Mouse (Mus musculus): ENCODE results near the gene Slc9a1. TPM values are rescaled to one million over a fixed set of nuclear protein-coding genes. Genes with fewer than 3 reads are reported as not detected.

Gene Slc9a1
- polyA plus RNA-seq, 1 experiment, result 30.1 TPM

DNA sequence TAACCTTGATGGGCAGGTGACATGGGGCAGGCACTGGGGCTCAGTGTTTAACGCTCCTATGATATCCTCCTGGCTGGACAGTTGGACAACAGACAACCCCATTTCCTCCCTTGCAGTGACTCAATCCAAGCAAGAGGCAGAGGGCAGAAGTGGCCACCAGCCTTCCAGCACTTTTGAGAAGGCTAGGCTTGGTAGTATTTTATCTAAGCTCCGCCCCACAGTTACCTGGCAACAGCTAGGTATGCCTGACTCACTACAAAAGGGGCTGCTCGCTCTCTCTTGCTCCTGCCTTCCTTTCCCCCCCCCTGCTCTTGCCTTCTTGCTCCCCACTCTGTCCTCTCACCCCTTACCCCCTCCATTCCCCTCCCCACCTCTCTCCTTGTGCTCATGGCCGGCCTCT lies 91.9 kb downstream of the Slc9a1 start:
- no peaks in the 10 kb centered on the region for H3K4me1 ChIP-seq (ENCODE audit: control insufficient read depth, insufficient read depth, low read length)
- no peak for DNase-seq
- no peak for TF ChIP-seq POLR2A (IDR thresholded peaks at IDR 0.05; ENCODE audit: low read depth, low read length)
- no peak for TF ChIP-seq CTCF (conservative IDR thresholded peaks at IDR 0.05; ENCODE audit: insufficient read depth, insufficient read length, low read depth, low read length)

GRCm38 (mm10) chr4:133463184-133463583 lies 93.7 kb downstream of the Slc9a1 start:
- Histone ChIP-seq H3K27me3 (replicated peaks; ENCODE audit: control insufficient read depth, insufficient read depth, low read length) (no peaks in the 10 kb centered on the region), H3K36me3 (ENCODE audit: control insufficient read depth, insufficient read depth, low read length) (no peaks in the 10 kb centered on the region), H3K4me1 (ENCODE audit: control insufficient read depth, insufficient read depth, low read length) (no peaks in the 10 kb centered on the region), H3K4me3 (ENCODE audit: insufficient read depth, low read depth, low read length) (no peak overlapping the region), H3K27ac (ENCODE audit: insufficient read depth, low read depth, low read length) (no peak overlapping the region)
- TF ChIP-seq CTCF (conservative IDR thresholded peaks at IDR 0.05; ENCODE audit: insufficient read depth, insufficient read length, low read depth, low read length) (no peak), POLR2A (IDR thresholded peaks at IDR 0.05; ENCODE audit: low read depth, low read length) (no peak)
- peak; percentile 24 for DNase-seq
- WGBS, result 46% methylated on average over 6 of the region's 6 CpGs

More for the DNA sequence above, 91.9 kb downstream of the Slc9a1 start:
- 85% methylated on average over 4 of the region's 4 CpGs for WGBS
- Histone ChIP-seq H3K4me3 (ENCODE audit: insufficient read depth, low read depth, low read length) (no peak overlapping the region), H3K36me3 (ENCODE audit: control insufficient read depth, insufficient read depth, low read length) (no peaks in the 10 kb centered on the region), H3K27ac (ENCODE audit: insufficient read depth, low read depth, low read length) (no peak overlapping the region), H3K27me3 (replicated peaks; ENCODE audit: control insufficient read depth, insufficient read depth, low read length) (no peaks in the 10 kb centered on the region)

DNA sequence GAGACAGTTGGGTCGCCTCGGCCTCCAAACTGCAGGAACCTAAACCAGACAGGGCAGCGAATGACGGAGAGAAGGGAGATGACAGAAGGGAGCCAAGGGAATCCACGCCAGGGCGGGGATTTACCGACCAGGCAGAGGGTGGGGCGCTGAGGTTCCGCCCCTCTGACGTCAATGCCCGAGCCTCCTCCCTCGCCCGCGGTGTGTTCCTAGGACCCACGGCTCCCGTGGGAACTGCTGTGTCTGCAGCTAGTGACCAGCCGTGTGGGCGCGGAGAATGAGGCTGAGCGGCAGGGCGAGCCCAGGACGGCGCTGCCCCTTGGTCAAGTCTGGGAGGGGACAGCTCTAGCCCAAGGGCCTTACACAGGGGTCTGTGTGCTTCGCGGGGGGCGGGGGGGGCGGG lies 98.6 kb downstream of the Slc9a1 start:
- DNase-seq, result peak; percentile 89
- peak overlapping the region; percentile 52 for H3K4me3 ChIP-seq (ENCODE audit: insufficient read depth, low read depth, low read length)
- TF ChIP-seq CTCF (conservative IDR thresholded peaks at IDR 0.05; ENCODE audit: insufficient read depth, insufficient read length, low read depth, low read length) (no peak), POLR2A (IDR thresholded peaks at IDR 0.05; ENCODE audit: low read depth, low read length) (no peak)
- no peak overlapping the region for H3K27ac ChIP-seq (ENCODE audit: insufficient read depth, low read depth, low read length)
- WGBS, result 1% methylated on average over 27 of the region's 27 CpGs
- no peaks in the 10 kb centered on the region for H3K36me3 ChIP-seq (ENCODE audit: control insufficient read depth, insufficient read depth, low read length)
- H3K4me1 ChIP-seq (ENCODE audit: control insufficient read depth, insufficient read depth, low read length), result no peaks in the 10 kb centered on the region
- no peaks in the 10 kb centered on the region for H3K27me3 ChIP-seq (replicated peaks; ENCODE audit: control insufficient read depth, insufficient read depth, low read length)

GRCm38 (mm10) chr4:133469122-133469521 lies 99.6 kb downstream of the Slc9a1 start:
- Histone ChIP-seq H3K4me3 (ENCODE audit: insufficient read depth, low read depth, low read length) (no peak overlapping the region), H3K4me1 (ENCODE audit: control insufficient read depth, insufficient read depth, low read length) (no peaks in the 10 kb centered on the region), H3K36me3 (ENCODE audit: control insufficient read depth, insufficient read depth, low read length) (no peaks in the 10 kb centered on the region), H3K27ac (ENCODE audit: insufficient read depth, low read depth, low read length) (no peak overlapping the region), H3K27me3 (replicated peaks; ENCODE audit: control insufficient read depth, insufficient read depth, low read length) (no peaks in the 10 kb centered on the region)
- 32% methylated on average over 12 of the region's 12 CpGs for WGBS
- TF ChIP-seq POLR2A (IDR thresholded peaks at IDR 0.05; ENCODE audit: low read depth, low read length) (no peak), CTCF (conservative IDR thresholded peaks at IDR 0.05; ENCODE audit: insufficient read depth, insufficient read length, low read depth, low read length) (no peak)
- peak; percentile 40 for DNase-seq

DNA sequence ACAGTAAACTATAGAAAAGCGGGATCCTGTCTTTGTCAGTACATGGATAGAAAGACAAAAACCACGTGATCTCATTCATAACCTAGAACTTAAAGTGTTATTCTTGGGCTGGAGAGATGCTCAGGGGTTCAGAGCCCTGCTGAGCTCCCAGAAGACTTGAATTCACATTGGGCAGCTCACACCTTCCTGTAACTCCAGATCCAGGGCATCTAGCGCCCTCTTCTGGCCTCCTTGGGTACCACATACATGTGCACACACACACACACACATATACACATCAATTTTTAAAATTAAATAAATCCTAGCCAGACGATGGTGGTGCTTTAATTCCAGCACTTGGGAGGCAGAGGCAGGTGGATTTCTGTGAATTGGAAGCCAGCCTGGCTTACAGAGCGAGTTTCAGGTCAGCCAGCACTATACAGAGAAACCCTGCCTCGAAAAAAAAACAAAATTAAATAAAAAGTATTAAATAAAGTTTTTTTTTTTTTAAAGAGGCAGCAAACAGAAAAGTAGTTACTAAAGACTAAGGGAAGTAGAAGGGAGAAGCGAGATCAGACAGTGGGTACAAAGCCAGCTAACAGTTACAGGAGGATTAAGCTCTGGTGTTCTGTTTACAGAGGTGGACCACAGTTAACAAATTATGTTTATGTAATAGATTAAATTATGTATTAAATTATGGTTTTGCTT lies 101.8 kb downstream of the Slc9a1 start:
- no peaks in the 10 kb centered on the region for H3K36me3 ChIP-seq (ENCODE audit: control insufficient read depth, insufficient read depth, low read length)
- no peak overlapping the region for H3K27ac ChIP-seq (ENCODE audit: insufficient read depth, low read depth, low read length)
- no peak overlapping the region for H3K4me3 ChIP-seq (ENCODE audit: insufficient read depth, low read depth, low read length)
- H3K27me3 ChIP-seq (replicated peaks; ENCODE audit: control insufficient read depth, insufficient read depth, low read length), result no peaks in the 10 kb centered on the region
- WGBS, result 81% methylated on average over 7 of the region's 7 CpGs
- H3K4me1 ChIP-seq (ENCODE audit: control insufficient read depth, insufficient read depth, low read length), result no peaks in the 10 kb centered on the region
- TF ChIP-seq CTCF (conservative IDR thresholded peaks at IDR 0.05; ENCODE audit: insufficient read depth, insufficient read length, low read depth, low read length) (no peak), POLR2A (IDR thresholded peaks at IDR 0.05; ENCODE audit: low read depth, low read length) (no peak)
- DNase-seq, result no peak

Other genes with a start within 250 kb of the Slc9a1 start
- gene Wasf2, start 239.2 kb upstream of the Slc9a1 start, polyA plus RNA-seq (2012; rRNA removed), result 37.0 and 45.7 TPM in 2 replicates
- gene Cd164l2, start 157.6 kb upstream of the Slc9a1 start, polyA plus RNA-seq (2012; rRNA removed), result 15.3 and 17.7 TPM in 2 replicates
- gene Gpr3, start 157.2 kb upstream of the Slc9a1 start, polyA plus RNA-seq (2012; rRNA removed), result 0.39 and 0.53 TPM in 2 replicates
- gene Map3k6, start 128.9 kb upstream of the Slc9a1 start, polyA plus RNA-seq (2012; rRNA removed), result 3.8 and 4.3 TPM in 2 replicates
- gene Sytl1, start 106.6 kb upstream of the Slc9a1 start, polyA plus RNA-seq (2012; rRNA removed), result 5.9 TPM in 2 replicates
- 70.6 and 80.4 TPM in 2 replicates for gene Tmem222, start 91.9 kb upstream of the Slc9a1 start, polyA plus RNA-seq (2012; rRNA removed)
- gene Wdtc1, start 16.2 kb upstream of the Slc9a1 start, polyA plus RNA-seq (2012; rRNA removed), result 64.1 and 64.4 TPM in 2 replicates
- gene Tent5b, start 110.4 kb downstream of the Slc9a1 start, polyA plus RNA-seq (2012; rRNA removed), result 2.9 and 3.1 TPM in 2 replicates
- 0.43 and 0.97 TPM in 2 replicates for gene Trnp1, start 128.8 kb downstream of the Slc9a1 start, polyA plus RNA-seq (2012; rRNA removed)
- gene Kdf1, start 149.3 kb downstream of the Slc9a1 start, polyA plus RNA-seq (2012; rRNA removed), result 39.7 and 42.3 TPM in 2 replicates
- 42.7 and 61.4 TPM in 2 replicates for gene Nudc, start 176.3 kb downstream of the Slc9a1 start, polyA plus RNA-seq (2012; rRNA removed)
- gene Nr0b2, start 183.7 kb downstream of the Slc9a1 start, polyA plus RNA-seq (2012; rRNA removed), result 6.0 and 6.8 TPM in 2 replicates
- 3.8 and 4.6 TPM in 2 replicates for gene Gpatch3, start 205.0 kb downstream of the Slc9a1 start, polyA plus RNA-seq (2012; rRNA removed)
- gene Gpn2, start 214.7 kb downstream of the Slc9a1 start, polyA plus RNA-seq (2012; rRNA removed), result 26.7 and 31.4 TPM in 2 replicates
- gene Sfn, start 232.5 kb downstream of the Slc9a1 start, polyA plus RNA-seq (2012; rRNA removed), result 7.2 and 7.6 TPM in 2 replicates